Mouse (Mus musculus) kidney, adult 2 months (tissue): ENCODE results near the gene Vmn1r199. TPM values are rescaled to one million over a fixed set of nuclear protein-coding genes. Genes with fewer than 3 reads are reported as not detected.

Experiments used
- DNase-seq: peaks from one replicate; pipeline ENCODE4 v3.0.0; 2021
- H3K27ac ChIP-seq: fragments of 200-500 bp; 2 replicates; pipeline ENCODE4 v1.5.1; 2012; ENCODE audit warnings: low read depth, low read length, control low read depth, inconsistent platforms; ENCODE audit not compliant: insufficient read depth
- H3K27me3 ChIP-seq: fragments of 200-500 bp; replicated peaks from 2 replicates; pipeline ENCODE4 v1.6.1; 2012; ENCODE audit warnings: mild to moderate bottlenecking, moderate library complexity, low read length, inconsistent platforms; ENCODE audit not compliant: control insufficient read depth, insufficient read depth
- H3K36me3 ChIP-seq: fragments of 200-500 bp; 2 replicates; pipeline ENCODE4 v1.6.1; 2012; ENCODE audit warnings: mild to moderate bottlenecking, moderate library complexity, low read length, inconsistent platforms; ENCODE audit not compliant: control insufficient read depth, insufficient read depth
- H3K4me1 ChIP-seq: fragments of 200-500 bp; 2 replicates; pipeline ENCODE4 v1.6.1; 2011; ENCODE audit warnings: low read length; ENCODE audit not compliant: control insufficient read depth, insufficient read depth
- H3K4me3 ChIP-seq: fragments of 200-500 bp; 2 replicates; pipeline ENCODE4 v1.5.1; 2011; ENCODE audit warnings: mild to moderate bottlenecking, low read depth, low read length, control low read depth; ENCODE audit not compliant: insufficient read depth
- CTCF ChIP-seq: fragments of 200-500 bp; conservative IDR thresholded peaks from 2 replicates; pipeline ENCODE4 v1.5.1; 2011; ENCODE audit warnings: low read depth, mild to moderate bottlenecking, control low read depth, low read length, moderate library complexity, mixed read lengths; ENCODE audit not compliant: insufficient read depth, insufficient read length
- POLR2A ChIP-seq: fragments of 200-500 bp; IDR thresholded peaks from one replicate; pipeline ENCODE4 v1.6.1; 2011; ENCODE audit warnings: low read depth, low read length, control low read depth
- WGBS: fragments of 180-500 bp; shearing (Covaris S2); methylation state at CpG from one replicate; pipeline ENCODE4 v1.1.7; 2018; 5-methylcytosine and 5-hydroxymethylcytosine counted together
- polyA plus RNA-seq: library from polyadenylated mRNA; depleted of rRNA; stranded (reverse); fragments of >200 nt; gene quantifications from 2 replicates; pipeline ENCODE4 v1.2.3, GENCODE M21; 2012; rRNA removed

Gene Vmn1r199
- polyA plus RNA-seq, 1 experiment: not detected

DNA sequence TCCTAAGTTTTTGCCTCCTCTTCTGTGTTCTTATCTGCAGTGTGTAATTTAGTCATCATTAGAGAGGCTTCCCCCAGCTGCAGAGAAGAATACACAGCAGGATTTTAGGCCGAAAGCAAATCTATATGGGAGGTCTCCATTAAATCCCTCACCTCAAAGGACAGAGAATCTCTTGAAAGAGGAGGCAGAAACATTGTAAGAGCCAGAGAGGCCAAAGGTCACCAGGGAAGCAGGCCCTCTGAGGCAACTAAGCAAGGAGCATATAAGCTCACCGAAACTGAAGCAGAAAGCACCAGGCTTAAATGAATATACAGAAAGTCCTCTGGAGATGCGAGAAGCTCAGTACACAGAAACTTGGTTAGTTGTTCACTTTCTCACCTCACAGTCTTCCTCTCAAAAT, 10.5 kb downstream of the Vmn1r199 start, which contains the start of gene Vmn1r200:
Gene Vmn1r200, plus strand, starts transcription at position 301 of the 400 bp plus-strand sequence.
- Histone ChIP-seq H3K36me3 (no peaks in the 10 kb centered on the region), H3K27me3 (no peaks in the 10 kb centered on the region), H3K4me3 (no peak within 1 kb of the TSS), H3K4me1 (no peaks in the 10 kb centered on the region), H3K27ac (no peak within 1 kb of the TSS)
- TF ChIP-seq CTCF (no peak), POLR2A (no peak)
- 64% methylated on average over 3 of the region's 3 CpGs for WGBS
- DNase-seq: no peak

DNA sequence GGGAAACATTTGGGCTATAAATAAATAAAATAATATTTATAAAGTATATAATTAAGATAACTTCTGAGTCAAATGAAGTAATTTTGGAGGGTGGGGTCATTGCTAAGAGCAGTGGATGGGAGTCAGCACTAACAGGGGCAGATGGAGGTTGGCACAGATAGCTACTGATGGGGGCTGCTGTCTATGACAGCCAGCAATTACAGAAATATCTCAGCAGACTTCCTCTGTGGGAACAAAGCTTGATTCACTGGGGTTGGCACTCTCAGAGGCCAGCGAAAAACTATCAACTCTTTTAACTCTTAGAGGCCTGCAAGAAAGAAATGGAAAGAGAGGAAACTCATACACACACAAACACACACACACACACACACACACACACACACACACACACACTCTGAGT, 23.4 kb downstream of the Vmn1r199 start:
- DNase-seq: no peak
- H3K27me3 ChIP-seq: no peaks in the 10 kb centered on the region
- H3K27ac ChIP-seq: no peak overlapping the region
- H3K36me3 ChIP-seq: no peaks in the 10 kb centered on the region
- H3K4me3 ChIP-seq: no peak overlapping the region
- H3K4me1 ChIP-seq: no peaks in the 10 kb centered on the region
- 32% methylated on average over 1 of the region's 1 CpGs for WGBS
- TF ChIP-seq CTCF (no peak), POLR2A (no peak)

Other genes with a start within 250 kb of the Vmn1r199 start
- not detected in 2 replicates for gene Vmn1r191, start 195.8 kb upstream of the Vmn1r199 start, polyA plus RNA-seq
- gene Vmn1r192, start 188.7 kb upstream of the Vmn1r199 start, polyA plus RNA-seq: not detected in 2 replicates
- not detected in 2 replicates for gene Vmn1r193, start 156.7 kb upstream of the Vmn1r199 start, polyA plus RNA-seq
- not detected in 2 replicates for gene Vmn1r194, start 135.6 kb upstream of the Vmn1r199 start, polyA plus RNA-seq
- gene Vmn1r195, start 109.3 kb upstream of the Vmn1r199 start, polyA plus RNA-seq: not detected in 2 replicates
- not detected in 2 replicates for gene Vmn1r196, start 89.9 kb upstream of the Vmn1r199 start, polyA plus RNA-seq
- gene Vmn1r197, start 55.2 kb upstream of the Vmn1r199 start, polyA plus RNA-seq: not detected in 2 replicates
- not detected in 2 replicates for gene Vmn1r198, start 29.5 kb upstream of the Vmn1r199 start, polyA plus RNA-seq
- not detected in 2 replicates for gene Vmn1r200, start 10.6 kb downstream of the Vmn1r199 start, polyA plus RNA-seq
- gene Vmn1r201, start 92.1 kb downstream of the Vmn1r199 start, polyA plus RNA-seq: not detected in 2 replicates
- gene Vmn1r202, start 125.6 kb downstream of the Vmn1r199 start, polyA plus RNA-seq: not detected in 2 replicates
- not detected in 2 replicates for gene Vmn1r203, start 138.3 kb downstream of the Vmn1r199 start, polyA plus RNA-seq
- gene Vmn1r204, start 173.4 kb downstream of the Vmn1r199 start, polyA plus RNA-seq: not detected in 2 replicates
- gene Vmn1r205, start 213.2 kb downstream of the Vmn1r199 start, polyA plus RNA-seq: not detected in 2 replicates
- not detected in 2 replicates for gene Vmn1r206, start 244.4 kb downstream of the Vmn1r199 start, polyA plus RNA-seq